Mouse (Mus musculus): ENCODE results near the gene Mr1. TPM values are rescaled to one million over a fixed set of nuclear protein-coding genes. Genes with fewer than 3 reads are reported as not detected.

Mr1 gene
- polyA plus RNA-seq, 1 experiment from 2014 or later, result 0.62 TPM

- peaks cover 56% of the 10 kb centered on the region for H3K4me1 ChIP-seq
- H3K4me2 ChIP-seq, result no peak overlapping the region
- H3K9ac ChIP-seq, result no peak overlapping the region
- H3K4me3 ChIP-seq, result no peak overlapping the region
- peaks cover 14% of the 10 kb centered on the region for H3K27me3 ChIP-seq (replicated peaks)
- no peaks in the 10 kb centered on the region for H3K36me3 ChIP-seq
- no peak overlapping the region for H3K27ac ChIP-seq
- no peak for ATAC-seq
- 42% methylated on average over 1 of the region's 1 CpGs for WGBS (ENCODE audit: insufficient replicate concordance)
- H3K9me3 ChIP-seq (replicated peaks), result no peaks in the 10 kb centered on the region
Measured at GRCm38 (mm10) chr1:155090736-155091135, 55.9 kb downstream of the Mr1 start.

GRCm38 (mm10) chr1:155090327-155090726 lies 56.3 kb downstream of the Mr1 start:
- no peak overlapping the region for H3K4me3 ChIP-seq
- no peak overlapping the region for H3K4me2 ChIP-seq
- ATAC-seq, result no peak
- H3K27ac ChIP-seq, result no peak overlapping the region
- no peak overlapping the region for H3K9ac ChIP-seq
- peaks cover 56% of the 10 kb centered on the region for H3K4me1 ChIP-seq
- H3K9me3 ChIP-seq (replicated peaks), result no peaks in the 10 kb centered on the region
- no peaks in the 10 kb centered on the region for H3K36me3 ChIP-seq
- WGBS (ENCODE audit: insufficient replicate concordance), result 81% methylated on average over 7 of the region's 7 CpGs
- peaks cover 17% of the 10 kb centered on the region for H3K27me3 ChIP-seq (replicated peaks)

- Histone ChIP-seq H3K27ac (0 out of 2 replicates have a peak overlapping the region, but pooled peaks have one; percentile 38), H3K36me3 (no peaks in the 10 kb centered on the region), H3K9me3 (replicated peaks) (no peaks in the 10 kb centered on the region), H3K9ac (no peak overlapping the region), H3K27me3 (replicated peaks) (peaks cover 27% of the 10 kb centered on the region), H3K4me3 (no peak overlapping the region), H3K4me2 (no peak overlapping the region), H3K4me1 (peaks cover 66% of the 10 kb centered on the region)
- ATAC-seq, result no peak
- 56% methylated on average over 16 of the region's 16 CpGs for WGBS (ENCODE audit: insufficient replicate concordance)
Measured at GRCm38 (mm10) chr1:155088847-155089603, 57.6 kb downstream of the Mr1 start.

GRCm38 (mm10) chr1:155088046-155088445 lies 58.6 kb downstream of the Mr1 start:
- Histone ChIP-seq H3K36me3 (no peaks in the 10 kb centered on the region), H3K27me3 (replicated peaks) (peaks cover 33% of the 10 kb centered on the region), H3K4me2 (no peak overlapping the region), H3K27ac (no peak overlapping the region), H3K4me3 (no peak overlapping the region), H3K4me1 (peaks cover 75% of the 10 kb centered on the region), H3K9me3 (replicated peaks) (no peaks in the 10 kb centered on the region), H3K9ac (no peak overlapping the region)
- WGBS (ENCODE audit: insufficient replicate concordance), result 68% methylated on average over 4 of the region's 4 CpGs
- ATAC-seq, result no peak

- no peak for ATAC-seq
- Histone ChIP-seq H3K27me3 (replicated peaks) (peaks cover 44% of the 10 kb centered on the region), H3K36me3 (no peaks in the 10 kb centered on the region), H3K4me2 (no peak overlapping the region), H3K27ac (no peak overlapping the region), H3K9me3 (replicated peaks) (no peaks in the 10 kb centered on the region), H3K9ac (no peak overlapping the region; the same call in 1 of the 2 replicates), H3K4me1 (peaks cover 71% of the 10 kb centered on the region), H3K4me3 (no peak overlapping the region)
- WGBS (ENCODE audit: insufficient replicate concordance), result 4% methylated on average over 4 of the region's 4 CpGs
Measured at GRCm38 (mm10) chr1:155086893-155087292, 59.7 kb downstream of the Mr1 start.

- H3K27ac ChIP-seq, result no peak overlapping the region
- WGBS (ENCODE audit: insufficient replicate concordance), result 30% methylated on average over 7 of the region's 7 CpGs
Measured at GRCm38 (mm10) chr1:155086416-155086815, 60.2 kb downstream of the Mr1 start.

GRCm38 (mm10) chr1:155084839-155085238 lies 61.8 kb downstream of the Mr1 start:
- H3K4me3 ChIP-seq, result no peak overlapping the region
- no peaks in the 10 kb centered on the region for H3K9me3 ChIP-seq (replicated peaks)
- H3K9ac ChIP-seq, result no peak overlapping the region
- no peak overlapping the region for H3K27ac ChIP-seq
- no peaks in the 10 kb centered on the region for H3K36me3 ChIP-seq
- no peak for ATAC-seq
- peaks cover 65% of the 10 kb centered on the region for H3K4me1 ChIP-seq
- H3K27me3 ChIP-seq (replicated peaks), result peaks cover 53% of the 10 kb centered on the region
- no peak overlapping the region for H3K4me2 ChIP-seq
- WGBS (ENCODE audit: insufficient replicate concordance), result 44% methylated on average over 8 of the region's 8 CpGs

More at GRCm38 (mm10) chr1:155086416-155086815, 60.2 kb downstream of the Mr1 start:
- no peak overlapping the region for H3K4me3 ChIP-seq
- H3K27me3 ChIP-seq (replicated peaks), result peaks cover 46% of the 10 kb centered on the region
- no peak overlapping the region for H3K9ac ChIP-seq
- no peaks in the 10 kb centered on the region for H3K9me3 ChIP-seq (replicated peaks)
- no peak overlapping the region for H3K4me2 ChIP-seq
- H3K4me1 ChIP-seq, result peaks cover 67% of the 10 kb centered on the region
- H3K36me3 ChIP-seq, result no peaks in the 10 kb centered on the region
- no peak for ATAC-seq

- Histone ChIP-seq H3K9me3 (replicated peaks) (no peaks in the 10 kb centered on the region), H3K4me2 (peak overlapping the region; percentile 94), H3K4me3 (peak overlapping the region; percentile 61), H3K27ac (peak overlapping the region; percentile 74), H3K4me1 (peaks cover 56% of the 10 kb centered on the region), H3K36me3 (no peaks in the 10 kb centered on the region), H3K27me3 (replicated peaks) (peaks cover 58% of the 10 kb centered on the region), H3K9ac (peak overlapping the region; percentile 65)
- peak; percentile 90 for ATAC-seq
- 2% methylated on average over 63 of the region's 77 CpGs for WGBS (ENCODE audit: insufficient replicate concordance)
Measured at GRCm38 (mm10) chr1:155083271-155084265, 63.0 kb downstream of the Mr1 start.

- no peaks in the 10 kb centered on the region for H3K9me3 ChIP-seq (replicated peaks)
- peak overlapping the region; percentile 74 for H3K27ac ChIP-seq
- H3K9ac ChIP-seq, result peak overlapping the region; percentile 65
- peak overlapping the region; percentile 94 for H3K4me2 ChIP-seq
- H3K4me3 ChIP-seq, result peak overlapping the region; percentile 61
- 2% methylated on average over 17 of the region's 18 CpGs for WGBS (ENCODE audit: insufficient replicate concordance)
- H3K27me3 ChIP-seq (replicated peaks), result peaks cover 60% of the 10 kb centered on the region
- H3K4me1 ChIP-seq, result peaks cover 50% of the 10 kb centered on the region
- no peak for ATAC-seq
- no peaks in the 10 kb centered on the region for H3K36me3 ChIP-seq
Measured at GRCm38 (mm10) chr1:155082965-155083268, 63.7 kb downstream of the Mr1 start.

GRCm38 (mm10) chr1:155082158-155082964 lies 64.3 kb downstream of the Mr1 start:
- peak overlapping the region; percentile 74; the same call in 1 of the 2 replicates for H3K27ac ChIP-seq
- H3K4me3 ChIP-seq, result peak overlapping the region; percentile 61
- H3K27me3 ChIP-seq (replicated peaks), result peaks cover 60% of the 10 kb centered on the region
- H3K36me3 ChIP-seq, result no peaks in the 10 kb centered on the region
- no peaks in the 10 kb centered on the region for H3K9me3 ChIP-seq (replicated peaks)
- H3K4me1 ChIP-seq, result peaks cover 50% of the 10 kb centered on the region
- H3K9ac ChIP-seq, result peak overlapping the region; percentile 65
- WGBS (ENCODE audit: insufficient replicate concordance), result 17% methylated on average over 11 of the region's 11 CpGs
- no peak for ATAC-seq
- peak overlapping the region; percentile 94 for H3K4me2 ChIP-seq

GRCm38 (mm10) chr1:155077675-155078074 lies 68.9 kb downstream of the Mr1 start:
- Histone ChIP-seq H3K4me2 (no peak overlapping the region), H3K9me3 (replicated peaks) (no peaks in the 10 kb centered on the region), H3K27ac (no peak overlapping the region), H3K4me3 (no peak overlapping the region), H3K4me1 (peaks cover 21% of the 10 kb centered on the region), H3K36me3 (no peaks in the 10 kb centered on the region), H3K9ac (no peak overlapping the region), H3K27me3 (replicated peaks) (peaks cover 63% of the 10 kb centered on the region)
- WGBS (ENCODE audit: insufficient replicate concordance), result 50% methylated on average over 3 of the region's 3 CpGs
- ATAC-seq, result no peak
